Mouse (Mus musculus): ENCODE data around the gene Elfn1. TPM values are rescaled to one million over a fixed set of nuclear protein-coding genes. Genes with fewer than 3 reads are reported as not detected.
"Not testable (repeated sequence)": the region's sequence is repeated elsewhere in the genome, so short reads cannot be mapped to it uniquely, and the experiment has no call there.

Elfn1 gene
- polyA plus RNA-seq, 1 experiment from 2014 or later = 1.2 TPM

GRCm38 (mm10) chr5:139981976-139982375, 74.2 kb downstream of the Elfn1 start:
- H3K36me3 ChIP-seq = no peaks in the 10 kb centered on the region
- peaks cover 25% of the 10 kb centered on the region for H3K27me3 ChIP-seq
- no peak overlapping the region for H3K4me2 ChIP-seq
- no peak overlapping the region for H3K27ac ChIP-seq
- no peaks in the 10 kb centered on the region for H3K4me1 ChIP-seq
- ATAC-seq (ENCODE audit: insufficient number of reproducible peaks, low FRiP score, low TSS enrichment, low read depth) = no peak
- H3K9me3 ChIP-seq = no peaks in the 10 kb centered on the region
- no peak overlapping the region for H3K4me3 ChIP-seq
- H3K9ac ChIP-seq = no peak overlapping the region
- 93% methylated on average over 1 of the region's 1 CpGs for WGBS

DNA sequence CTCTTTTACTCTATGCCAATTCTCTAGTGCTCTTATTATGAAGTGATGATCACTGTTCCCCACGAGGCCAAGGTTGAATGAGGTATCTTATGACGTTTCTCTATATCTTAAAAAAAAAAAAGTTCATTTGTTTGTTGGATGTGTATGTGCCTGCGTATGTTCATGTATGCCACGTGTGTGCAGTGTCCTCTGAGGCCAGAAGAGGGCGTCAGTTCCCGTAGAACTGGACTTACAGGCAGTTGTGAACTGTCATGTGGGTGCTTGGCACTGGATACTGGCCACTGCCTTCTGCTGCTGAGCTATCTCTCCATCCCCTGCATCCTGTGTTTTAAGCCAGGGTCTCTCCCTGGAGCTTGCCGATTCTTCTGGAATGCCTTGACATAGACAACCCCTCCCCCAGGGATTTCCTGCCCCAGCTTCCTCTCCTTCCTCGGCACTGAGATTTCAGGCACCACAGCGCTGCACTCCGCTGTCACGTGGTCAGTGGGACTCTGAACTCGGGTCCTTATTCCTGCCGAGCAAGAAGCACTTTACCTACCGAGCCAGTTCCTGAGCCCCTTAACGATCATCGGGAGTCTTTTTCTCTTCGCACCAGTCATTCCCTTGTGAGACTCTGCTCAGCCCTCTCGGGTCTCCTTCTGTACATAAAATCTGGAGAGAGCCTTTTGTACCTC, 77.5 kb downstream of the Elfn1 start:
- no peak for ATAC-seq (ENCODE audit: insufficient number of reproducible peaks, low FRiP score, low TSS enrichment, low read depth)
- 35% methylated on average over 18 of the region's 18 CpGs for WGBS
- Histone ChIP-seq H3K9me3 (peaks cover 5% of the 10 kb centered on the region; the same call in 1 of the 2 replicates), H3K4me1 (no peaks in the 10 kb centered on the region), H3K36me3 (no peaks in the 10 kb centered on the region), H3K9ac (no peak overlapping the region), H3K27me3 (peaks cover 10% of the 10 kb centered on the region; the same call in 1 of the 2 replicates), H3K4me3 (no peak overlapping the region), H3K27ac (no peak overlapping the region), H3K4me2 (no peak overlapping the region)

- H3K4me2 ChIP-seq = no peak overlapping the region
- no peak overlapping the region for H3K4me3 ChIP-seq
- no peak overlapping the region for H3K9ac ChIP-seq
- H3K4me1 ChIP-seq = no peaks in the 10 kb centered on the region
- no peaks in the 10 kb centered on the region for H3K27me3 ChIP-seq
- WGBS = 81% methylated on average over 3 of the region's 3 CpGs
- peaks cover 5% of the 10 kb centered on the region; the same call in 1 of the 2 replicates for H3K9me3 ChIP-seq
- no peak overlapping the region for H3K27ac ChIP-seq
- no peak for ATAC-seq (ENCODE audit: insufficient number of reproducible peaks, low FRiP score, low TSS enrichment, low read depth)
- H3K36me3 ChIP-seq = no peaks in the 10 kb centered on the region
Measured at GRCm38 (mm10) chr5:139991531-139991930, 83.8 kb downstream of the Elfn1 start.

GRCm38 (mm10) chr5:139998321-139998720, 90.6 kb downstream of the Elfn1 start:
- not testable (repeated sequence) for ATAC-seq (ENCODE audit: insufficient number of reproducible peaks, low FRiP score, low TSS enrichment, low read depth)
- 44% methylated on average over 12 of the region's 12 CpGs for WGBS

DNA sequence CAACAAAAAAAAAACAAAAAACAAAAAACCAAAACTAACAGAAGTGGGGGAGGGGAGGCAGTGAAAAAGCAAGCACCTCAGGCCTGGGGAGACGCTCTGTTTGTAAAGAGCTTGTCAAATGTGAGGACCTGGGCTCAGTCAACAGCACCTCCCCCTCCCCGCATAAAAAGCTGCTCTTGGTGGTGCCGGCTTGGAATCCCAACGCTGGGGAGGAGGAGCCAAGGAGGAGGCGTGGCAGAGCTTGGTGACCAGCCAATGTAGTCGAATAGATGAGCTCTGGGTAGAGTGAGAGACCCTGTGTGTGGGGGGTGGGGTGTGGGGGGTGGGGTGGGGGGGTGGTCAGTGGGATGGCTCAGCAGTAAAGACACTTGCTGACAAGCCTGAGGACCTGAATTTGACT, 91.2 kb downstream of the Elfn1 start:
- ATAC-seq (ENCODE audit: insufficient number of reproducible peaks, low FRiP score, low TSS enrichment, low read depth) = no peak
- Histone ChIP-seq H3K27ac (no peak overlapping the region), H3K27me3 (no peaks in the 10 kb centered on the region), H3K4me2 (no peak overlapping the region), H3K9me3 (no peaks in the 10 kb centered on the region), H3K4me1 (no peaks in the 10 kb centered on the region; the same call in 1 of the 2 replicates), H3K36me3 (no peaks in the 10 kb centered on the region), H3K4me3 (no peak overlapping the region), H3K9ac (no peak overlapping the region)
- 25% methylated on average over 6 of the region's 6 CpGs for WGBS

More at GRCm38 (mm10) chr5:139998321-139998720, 90.6 kb downstream of the Elfn1 start:
- H3K9me3 ChIP-seq, H3K27me3 ChIP-seq, H3K9ac ChIP-seq, H3K27ac ChIP-seq, H3K4me3 ChIP-seq, H3K36me3 ChIP-seq, H3K4me2 ChIP-seq, H3K4me1 ChIP-seq: not testable (repeated sequence)

- Histone ChIP-seq H3K4me1 (peaks cover 4% of the 10 kb centered on the region), H3K9ac (no peak overlapping the region), H3K36me3 (no peaks in the 10 kb centered on the region), H3K9me3 (no peaks in the 10 kb centered on the region), H3K27me3 (no peaks in the 10 kb centered on the region), H3K4me2 (no peak overlapping the region), H3K27ac (no peak overlapping the region), H3K4me3 (no peak overlapping the region)
- ATAC-seq (ENCODE audit: insufficient number of reproducible peaks, low FRiP score, low TSS enrichment, low read depth) = no peak
- 31% methylated on average over 3 of the region's 3 CpGs for WGBS
Measured at GRCm38 (mm10) chr5:140002541-140002940, 94.8 kb downstream of the Elfn1 start.

- Histone ChIP-seq H3K36me3 (peaks cover 8% of the 10 kb centered on the region), H3K27me3 (no peaks in the 10 kb centered on the region), H3K9ac (no peak overlapping the region), H3K4me2 (no peak overlapping the region), H3K9me3 (no peaks in the 10 kb centered on the region), H3K4me3 (no peak overlapping the region), H3K27ac (peak overlapping the region; percentile 38; the same call in 1 of the 2 replicates), H3K4me1 (peaks cover 10% of the 10 kb centered on the region; the same call in 1 of the 2 replicates)
- WGBS = 36% methylated on average over 8 of the region's 8 CpGs
- ATAC-seq (ENCODE audit: insufficient number of reproducible peaks, low FRiP score, low TSS enrichment, low read depth) = no peak
Measured at GRCm38 (mm10) chr5:140006861-140007260, 99.1 kb downstream of the Elfn1 start.

DNA sequence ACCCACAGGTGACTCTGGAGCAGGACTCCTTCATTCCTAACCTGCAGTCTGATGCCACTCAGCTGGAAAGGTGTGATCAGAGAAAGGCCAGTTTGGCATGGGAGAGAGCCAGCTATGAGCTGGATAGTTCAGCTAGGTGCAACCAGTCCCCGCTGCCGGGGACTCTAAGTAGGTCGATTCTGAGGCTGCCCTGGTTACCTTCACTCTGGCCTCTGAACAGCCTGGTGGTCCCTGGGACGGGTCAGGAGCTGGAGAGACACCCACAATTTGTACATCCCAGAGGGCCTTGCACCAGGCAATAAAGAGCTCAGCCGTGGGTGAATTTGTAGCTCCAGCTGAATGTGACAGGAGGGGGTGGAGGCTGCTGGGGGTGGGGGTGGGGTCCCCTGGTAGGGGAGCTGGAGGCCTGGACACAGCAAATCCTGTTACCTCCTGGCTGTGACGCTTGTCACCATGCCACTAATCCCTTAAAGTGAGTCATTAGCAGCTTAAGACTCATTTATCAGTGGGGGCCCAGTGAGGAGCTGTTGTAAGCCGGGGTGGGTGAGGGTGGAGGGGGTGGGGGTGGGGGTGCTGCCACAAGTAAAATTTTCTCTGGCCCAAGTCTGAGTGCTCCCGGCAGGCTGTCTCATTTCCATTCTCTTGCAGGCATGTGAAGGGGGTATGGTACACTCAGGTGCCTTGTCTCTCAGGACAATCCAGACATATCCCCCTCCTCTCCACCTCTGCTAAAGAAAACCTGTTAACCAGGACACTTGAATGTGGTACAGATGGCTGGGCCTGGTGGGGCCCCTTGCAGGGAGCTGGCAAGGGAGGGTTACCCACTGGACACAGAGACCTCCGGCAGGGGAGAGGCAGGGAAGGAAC, 100.1 kb downstream of the Elfn1 start:
- peaks cover 13% of the 10 kb centered on the region for H3K4me1 ChIP-seq
- no peaks in the 10 kb centered on the region for H3K9me3 ChIP-seq
- H3K9ac ChIP-seq = no peak overlapping the region
- H3K36me3 ChIP-seq = peaks cover 8% of the 10 kb centered on the region
- no peak overlapping the region for H3K4me3 ChIP-seq
- ATAC-seq (ENCODE audit: insufficient number of reproducible peaks, low FRiP score, low TSS enrichment, low read depth) = no peak
- no peaks in the 10 kb centered on the region for H3K27me3 ChIP-seq
- no peak overlapping the region for H3K4me2 ChIP-seq
- 42% methylated on average over 9 of the region's 9 CpGs for WGBS
- peak overlapping the region; percentile 8; the same call in 1 of the 2 replicates for H3K27ac ChIP-seq

DNA sequence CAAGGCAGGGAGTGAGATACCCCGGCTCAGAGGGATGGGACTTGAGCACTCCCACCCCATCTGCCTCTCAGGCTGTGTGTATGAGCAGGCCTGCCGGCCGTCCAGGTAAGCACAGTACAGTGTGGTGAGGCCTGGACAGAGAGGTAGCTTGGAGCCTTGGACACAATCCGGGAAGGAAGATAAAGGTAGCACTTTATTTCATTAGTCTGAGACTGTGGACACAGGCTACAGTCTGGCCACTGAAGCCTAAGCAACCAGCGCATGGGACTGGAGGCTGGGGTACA, 100.7 kb downstream of the Elfn1 start:
- peaks cover 17% of the 10 kb centered on the region for H3K4me1 ChIP-seq
- no peak overlapping the region for H3K4me3 ChIP-seq
- no peak overlapping the region for H3K4me2 ChIP-seq
- WGBS = 79% methylated on average over 5 of the region's 5 CpGs
- H3K36me3 ChIP-seq = peaks cover 8% of the 10 kb centered on the region
- no peaks in the 10 kb centered on the region for H3K9me3 ChIP-seq
- H3K27ac ChIP-seq = no peak overlapping the region
- no peak for ATAC-seq (ENCODE audit: insufficient number of reproducible peaks, low FRiP score, low TSS enrichment, low read depth)
- H3K9ac ChIP-seq = no peak overlapping the region
- no peaks in the 10 kb centered on the region for H3K27me3 ChIP-seq

DNA sequence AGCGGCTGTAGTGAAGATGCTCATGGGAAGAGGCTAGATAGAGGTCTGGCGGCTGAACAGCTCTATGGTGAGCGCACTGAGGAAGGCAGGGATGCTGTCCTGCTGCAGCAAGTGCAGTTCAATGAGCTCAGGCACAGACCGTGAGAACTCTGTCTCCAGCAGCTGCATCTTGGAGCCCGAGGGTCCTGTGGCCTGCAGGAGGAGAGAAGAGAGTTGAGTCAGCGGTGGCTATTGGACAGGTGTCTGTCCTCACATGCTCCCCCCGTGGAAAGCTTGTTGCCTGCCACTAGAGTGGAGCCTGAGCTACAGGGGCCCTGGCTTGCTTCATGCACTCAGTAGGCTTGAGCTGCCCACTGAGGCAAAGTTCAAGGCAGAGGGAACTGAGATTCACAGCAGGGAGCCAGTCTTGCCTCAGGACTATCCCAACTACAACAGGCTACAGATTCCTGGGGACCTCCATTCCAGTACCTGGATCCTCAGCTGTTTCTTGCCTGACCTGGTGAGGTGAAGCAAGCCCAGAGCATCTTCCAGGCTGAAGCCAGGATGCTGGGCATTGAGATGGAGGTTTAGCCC, 101.4 kb downstream of the Elfn1 start:
- Histone ChIP-seq H3K27me3 (no peaks in the 10 kb centered on the region), H3K9ac (no peak overlapping the region), H3K4me2 (no peak overlapping the region), H3K36me3 (peaks cover 8% of the 10 kb centered on the region), H3K4me1 (peaks cover 24% of the 10 kb centered on the region), H3K27ac (no peak overlapping the region), H3K9me3 (no peaks in the 10 kb centered on the region), H3K4me3 (no peak overlapping the region)
- ATAC-seq (ENCODE audit: insufficient number of reproducible peaks, low FRiP score, low TSS enrichment, low read depth) = no peak
- 75% methylated on average over 7 of the region's 7 CpGs for WGBS

- ATAC-seq (ENCODE audit: insufficient number of reproducible peaks, low FRiP score, low TSS enrichment, low read depth) = no peak
- no peak overlapping the region for H3K9ac ChIP-seq
- no peak overlapping the region for H3K4me3 ChIP-seq
- peaks cover 8% of the 10 kb centered on the region for H3K36me3 ChIP-seq
- no peak overlapping the region for H3K27ac ChIP-seq
- no peak overlapping the region for H3K4me2 ChIP-seq
- H3K4me1 ChIP-seq = peaks cover 28% of the 10 kb centered on the region
- WGBS = 74% methylated on average over 3 of the region's 3 CpGs
- H3K9me3 ChIP-seq = no peaks in the 10 kb centered on the region
- H3K27me3 ChIP-seq = no peaks in the 10 kb centered on the region
Measured at GRCm38 (mm10) chr5:140010405-140010804, 102.7 kb downstream of the Elfn1 start.
